Mouse (Mus musculus): ENCODE measurements around the gene Igfbp3. TPM values are rescaled to one million over a fixed set of nuclear protein-coding genes. Genes with fewer than 3 reads are reported as not detected.
A peak's percentile ranks its signal among the peaks of the same experiment; 100 is the strongest.

The Igfbp3 gene
- polyA plus RNA-seq (2014; fragmentation: Nextera tagmentation; extraction: Ambion mirVana), result 29.7 and 35.5 TPM in 2 replicates

- peak within 1 kb of the TSS; percentile 66 for H3K4me3 ChIP-seq (ENCODE audit: low read depth, low read length)
- peak within 1 kb of the TSS; percentile 74 for H3K4me2 ChIP-seq (ENCODE audit: low read length)
- peaks cover 13% of the 10 kb centered on the region for H3K27me3 ChIP-seq (replicated peaks; ENCODE audit: control insufficient read depth, insufficient read depth, low read length)
- H3K36me3 ChIP-seq (ENCODE audit: control insufficient read depth, insufficient read depth, low read length), result no peaks in the 10 kb centered on the region
- WGBS, result under 1% methylated on average over 86 of the region's 104 CpGs
- ATAC-seq (peak; percentile 92), DNase-seq (ENCODE audit: low spot score) (peak; percentile 89)
- H3K9ac ChIP-seq (ENCODE audit: low read length), result peak within 1 kb of the TSS; percentile 82
- H3K4me1 ChIP-seq (ENCODE audit: control insufficient read depth, insufficient read depth, low read length), result no peaks in the 10 kb centered on the region
- peak within 1 kb of the TSS; percentile 75 for H3K27ac ChIP-seq (ENCODE audit: low read depth, low read length)
- H3K9me3 ChIP-seq (replicated peaks; ENCODE audit: control insufficient read depth, low read length), result no peaks in the 10 kb centered on the region
These were observed at the start of gene Igfbp3 for GRCm38 (mm10) chr11:7213501-7214341. Gene Igfbp3, minus strand, starts transcription at chr11:7213923.

- Histone ChIP-seq H3K27ac (ENCODE audit: low read depth, low read length) (no peak overlapping the region), H3K36me3 (ENCODE audit: control insufficient read depth, insufficient read depth, low read length) (no peaks in the 10 kb centered on the region), H3K4me3 (ENCODE audit: low read depth, low read length) (no peak overlapping the region), H3K4me1 (ENCODE audit: control insufficient read depth, insufficient read depth, low read length) (no peaks in the 10 kb centered on the region), H3K9ac (ENCODE audit: low read length) (no peak overlapping the region), H3K27me3 (replicated peaks; ENCODE audit: control insufficient read depth, insufficient read depth, low read length) (no peaks in the 10 kb centered on the region), H3K4me2 (ENCODE audit: low read length) (no peak overlapping the region), H3K9me3 (replicated peaks; ENCODE audit: control insufficient read depth, low read length) (no peaks in the 10 kb centered on the region)
- ATAC-seq (no peak), DNase-seq (ENCODE audit: low spot score) (no peak)
- WGBS, result 93% methylated on average over 5 of the region's 5 CpGs
These were observed 37.1 kb upstream of the Igfbp3 start for GRCm38 (mm10) chr11:7250870-7251269.

- Histone ChIP-seq H3K4me3 (ENCODE audit: low read depth, low read length) (no peak overlapping the region), H3K27me3 (replicated peaks; ENCODE audit: control insufficient read depth, insufficient read depth, low read length) (no peaks in the 10 kb centered on the region), H3K36me3 (ENCODE audit: control insufficient read depth, insufficient read depth, low read length) (no peaks in the 10 kb centered on the region), H3K9ac (ENCODE audit: low read length) (no peak overlapping the region), H3K27ac (ENCODE audit: low read depth, low read length) (no peak overlapping the region), H3K4me2 (ENCODE audit: low read length) (no peak overlapping the region), H3K9me3 (replicated peaks; ENCODE audit: control insufficient read depth, low read length) (no peaks in the 10 kb centered on the region), H3K4me1 (ENCODE audit: control insufficient read depth, insufficient read depth, low read length) (no peaks in the 10 kb centered on the region)
- WGBS, result 94% methylated on average over 2 of the region's 2 CpGs
- ATAC-seq (no peak), DNase-seq (ENCODE audit: low spot score) (no peak)
These were observed 36.7 kb upstream of the Igfbp3 start for GRCm38 (mm10) chr11:7250415-7250814.

- no peak overlapping the region for H3K27ac ChIP-seq (ENCODE audit: low read depth, low read length)
- WGBS, result 79% methylated on average over 1 of the region's 1 CpGs
These were observed 31.1 kb upstream of the Igfbp3 start for GRCm38 (mm10) chr11:7244782-7245181.

GRCm38 (mm10) chr11:7239041-7239740 lies 25.5 kb upstream of the Igfbp3 start:
- H3K4me1 ChIP-seq (ENCODE audit: control insufficient read depth, insufficient read depth, low read length), result no peaks in the 10 kb centered on the region
- no peaks in the 10 kb centered on the region for H3K27me3 ChIP-seq (replicated peaks; ENCODE audit: control insufficient read depth, insufficient read depth, low read length)
- H3K27ac ChIP-seq (ENCODE audit: low read depth, low read length), result no peak overlapping the region
- no peak overlapping the region for H3K4me2 ChIP-seq (ENCODE audit: low read length)
- no peak overlapping the region for H3K9ac ChIP-seq (ENCODE audit: low read length)
- ATAC-seq (no peak), DNase-seq (ENCODE audit: low spot score) (no peak)
- no peak overlapping the region for H3K4me3 ChIP-seq (ENCODE audit: low read depth, low read length)
- H3K9me3 ChIP-seq (replicated peaks; ENCODE audit: control insufficient read depth, low read length), result no peaks in the 10 kb centered on the region
- H3K36me3 ChIP-seq (ENCODE audit: control insufficient read depth, insufficient read depth, low read length), result no peaks in the 10 kb centered on the region
- 67% methylated on average over 4 of the region's 4 CpGs for WGBS

More at GRCm38 (mm10) chr11:7244782-7245181, 31.1 kb upstream of the Igfbp3 start:
- H3K4me1 ChIP-seq (ENCODE audit: control insufficient read depth, insufficient read depth, low read length), result no peaks in the 10 kb centered on the region
- no peak overlapping the region for H3K4me3 ChIP-seq (ENCODE audit: low read depth, low read length)
- no peaks in the 10 kb centered on the region for H3K27me3 ChIP-seq (replicated peaks; ENCODE audit: control insufficient read depth, insufficient read depth, low read length)
- DNase-seq (ENCODE audit: low spot score) (no peak), ATAC-seq (no peak)
- no peak overlapping the region for H3K4me2 ChIP-seq (ENCODE audit: low read length)
- no peaks in the 10 kb centered on the region for H3K9me3 ChIP-seq (replicated peaks; ENCODE audit: control insufficient read depth, low read length)
- no peak overlapping the region for H3K9ac ChIP-seq (ENCODE audit: low read length)
- H3K36me3 ChIP-seq (ENCODE audit: control insufficient read depth, insufficient read depth, low read length), result no peaks in the 10 kb centered on the region

GRCm38 (mm10) chr11:7238546-7238945 lies 24.8 kb upstream of the Igfbp3 start:
- ATAC-seq, result no peak
- Histone ChIP-seq H3K9me3 (replicated peaks; ENCODE audit: control insufficient read depth, low read length) (no peaks in the 10 kb centered on the region), H3K27ac (ENCODE audit: low read depth, low read length) (no peak overlapping the region), H3K4me3 (ENCODE audit: low read depth, low read length) (no peak overlapping the region), H3K36me3 (ENCODE audit: control insufficient read depth, insufficient read depth, low read length) (no peaks in the 10 kb centered on the region), H3K27me3 (replicated peaks; ENCODE audit: control insufficient read depth, insufficient read depth, low read length) (no peaks in the 10 kb centered on the region), H3K4me1 (ENCODE audit: control insufficient read depth, insufficient read depth, low read length) (no peaks in the 10 kb centered on the region), H3K4me2 (ENCODE audit: low read length) (no peak overlapping the region), H3K9ac (ENCODE audit: low read length) (no peak overlapping the region)
- WGBS, result 94% methylated on average over 6 of the region's 6 CpGs
- no peak for DNase-seq (ENCODE audit: low spot score)

GRCm38 (mm10) chr11:7237712-7238111 lies 24.0 kb upstream of the Igfbp3 start:
- Histone ChIP-seq H3K4me3 (ENCODE audit: low read depth, low read length) (no peak overlapping the region), H3K36me3 (ENCODE audit: control insufficient read depth, insufficient read depth, low read length) (no peaks in the 10 kb centered on the region), H3K9me3 (replicated peaks; ENCODE audit: control insufficient read depth, low read length) (no peaks in the 10 kb centered on the region), H3K4me2 (ENCODE audit: low read length) (no peak overlapping the region), H3K27ac (ENCODE audit: low read depth, low read length) (no peak overlapping the region), H3K4me1 (ENCODE audit: control insufficient read depth, insufficient read depth, low read length) (no peaks in the 10 kb centered on the region), H3K27me3 (replicated peaks; ENCODE audit: control insufficient read depth, insufficient read depth, low read length) (no peaks in the 10 kb centered on the region), H3K9ac (ENCODE audit: low read length) (no peak overlapping the region)
- 86% methylated on average over 6 of the region's 6 CpGs for WGBS
- DNase-seq (ENCODE audit: low spot score) (no peak), ATAC-seq (no peak)

- ATAC-seq (no peak), DNase-seq (ENCODE audit: low spot score) (no peak)
- no peak overlapping the region for H3K9ac ChIP-seq (ENCODE audit: low read length)
- no peak overlapping the region for H3K4me2 ChIP-seq (ENCODE audit: low read length)
- no peaks in the 10 kb centered on the region for H3K36me3 ChIP-seq (ENCODE audit: control insufficient read depth, insufficient read depth, low read length)
- no peaks in the 10 kb centered on the region for H3K9me3 ChIP-seq (replicated peaks; ENCODE audit: control insufficient read depth, low read length)
- no peaks in the 10 kb centered on the region for H3K4me1 ChIP-seq (ENCODE audit: control insufficient read depth, insufficient read depth, low read length)
- 85% methylated on average over 2 of the region's 2 CpGs for WGBS
- H3K27ac ChIP-seq (ENCODE audit: low read depth, low read length), result no peak overlapping the region
- H3K27me3 ChIP-seq (replicated peaks; ENCODE audit: control insufficient read depth, insufficient read depth, low read length), result no peaks in the 10 kb centered on the region
- no peak overlapping the region for H3K4me3 ChIP-seq (ENCODE audit: low read depth, low read length)
These were observed 23.0 kb upstream of the Igfbp3 start for GRCm38 (mm10) chr11:7236751-7237150.

Measured in forebrain, embryonic 14.5 days (tissue).